Mouse (Mus musculus) midbrain, embryonic 12.5 days (tissue): Measurements from ENCODE around the gene Hdac4. TPM values are rescaled to one million over a fixed set of nuclear protein-coding genes. Genes with fewer than 3 reads are reported as not detected.
A peak's percentile ranks its signal among the peaks of the same experiment; 100 is the strongest.

ENCODE experiments used
- ATAC-seq: fragments of 200-750 bp; cut with Nextera tagmentation; 2 replicates; pipeline ENCODE4 v1.8.0; 2017; ENCODE audit warnings: low read depth, moderate TSS enrichment, moderate library complexity; ENCODE audit not compliant: low FRiP score
- H3K27ac ChIP-seq: fragments of 300-500 bp; sonication (generic); replicated peaks from 2 replicates; pipeline ENCODE4 v1.5.1; 2016; ENCODE audit warnings: mild to moderate bottlenecking
- H3K27me3 ChIP-seq: fragments of 300-500 bp; sonication (generic); 2 replicates; pipeline ENCODE4 v1.6.1; 2016; ENCODE audit warnings: mild to moderate bottlenecking
- H3K36me3 ChIP-seq: fragments of 300-500 bp; sonication (generic); 2 replicates; pipeline ENCODE4 v1.6.1; 2016
- H3K4me1 ChIP-seq: fragments of 300-500 bp; sonication (generic); 2 replicates; pipeline ENCODE4 v1.6.1; 2016
- H3K4me2 ChIP-seq: fragments of 300-500 bp; sonication (generic); replicated peaks from 2 replicates; pipeline ENCODE4 v1.6.1; 2016; ENCODE audit warnings: mild to moderate bottlenecking, moderate library complexity
- H3K4me3 ChIP-seq: fragments of 300-500 bp; sonication (generic); 2 replicates; pipeline ENCODE4 v1.5.1; 2016; ENCODE audit warnings: mild to moderate bottlenecking
- H3K9ac ChIP-seq: fragments of 300-500 bp; sonication (generic); replicated peaks from 2 replicates; pipeline ENCODE4 v1.6.1; 2016; ENCODE audit warnings: mild to moderate bottlenecking, moderate library complexity
- H3K9me3 ChIP-seq: fragments of 300-500 bp; sonication (generic); 2 replicates; pipeline ENCODE4 v1.6.1; 2016; ENCODE audit warnings: mild to moderate bottlenecking
- WGBS: fragments of 180-500 bp; shearing (Covaris S2); methylation state at CpG from one replicate; pipeline ENCODE4 v1.1.7; 2016; 5-methylcytosine and 5-hydroxymethylcytosine counted together
- polyA plus RNA-seq: library from polyadenylated mRNA; unstranded; fragments of >200 nt; fragmentation: Nextera tagmentation; extraction: Ambion mirVana; gene quantifications from 2 replicates; pipeline ENCODE4 v1.2.1, GENCODE M21; 2016

Hdac4 gene
- polyA plus RNA-seq, 1 experiment from 2014 or later: 25.2 TPM

DNA sequence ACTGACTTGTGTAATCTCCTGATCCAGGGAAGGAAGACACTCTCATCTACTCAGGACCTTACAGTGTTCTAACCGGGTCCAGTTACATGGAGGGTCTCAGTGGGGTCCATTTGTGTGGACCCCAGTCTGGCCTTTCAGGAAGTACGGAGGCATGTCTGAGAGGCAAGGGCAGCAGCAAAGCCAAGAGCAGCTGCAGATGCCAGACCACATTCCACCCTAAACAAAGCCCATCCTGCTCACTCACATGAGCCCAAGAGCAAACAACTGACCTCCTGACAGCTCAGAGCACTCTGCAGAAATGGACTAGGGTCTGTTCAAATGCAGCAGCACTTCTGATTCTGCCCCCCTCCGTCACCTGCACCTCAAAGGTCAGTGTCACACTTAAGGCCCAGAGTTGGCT lies 18.3 kb downstream of the Hdac4 start:
- Histone ChIP-seq H3K27me3 (no peaks in the 10 kb centered on the region), H3K36me3 (no peaks in the 10 kb centered on the region), H3K9ac (peak overlapping the region; percentile 96; the same call in 1 of the 2 replicates), H3K27ac (peak overlapping the region; percentile 56; the same call in 1 of the 2 replicates), H3K4me1 (peaks cover 49% of the 10 kb centered on the region), H3K9me3 (no peaks in the 10 kb centered on the region), H3K4me2 (peak overlapping the region; percentile 75), H3K4me3 (0 out of 2 replicates have a peak overlapping the region, but pooled peaks have one; percentile 87)
- no peak for ATAC-seq
- 43% methylated on average over 3 of the region's 3 CpGs for WGBS

DNA sequence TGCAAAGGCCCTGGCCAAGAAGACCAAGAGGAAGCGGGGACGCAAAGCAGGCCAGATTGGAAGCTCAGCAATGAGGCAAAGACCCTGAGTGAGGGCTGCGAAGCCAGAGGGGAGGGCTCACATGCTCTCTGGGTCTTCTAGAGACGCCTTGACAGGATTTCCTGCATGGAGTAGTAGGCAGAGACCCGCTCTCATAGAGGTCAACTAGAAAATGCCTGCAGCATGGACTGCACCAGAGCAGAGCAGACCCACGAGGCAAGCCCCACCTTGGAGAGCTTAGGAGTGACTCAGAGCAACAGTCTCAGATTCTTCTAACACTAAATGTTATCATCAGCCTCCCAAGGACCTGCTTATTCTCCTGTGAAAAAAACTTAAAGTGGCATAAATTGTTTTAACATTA lies 20.2 kb downstream of the Hdac4 start:
- H3K4me3 ChIP-seq: no peak overlapping the region
- H3K9me3 ChIP-seq: no peaks in the 10 kb centered on the region
- peaks cover 44% of the 10 kb centered on the region for H3K4me1 ChIP-seq
- H3K27ac ChIP-seq: no peak overlapping the region
- H3K4me2 ChIP-seq: no peak overlapping the region
- no peaks in the 10 kb centered on the region for H3K27me3 ChIP-seq
- WGBS: 90% methylated on average over 6 of the region's 6 CpGs
- no peak for ATAC-seq
- no peak overlapping the region for H3K9ac ChIP-seq
- H3K36me3 ChIP-seq: no peaks in the 10 kb centered on the region

DNA sequence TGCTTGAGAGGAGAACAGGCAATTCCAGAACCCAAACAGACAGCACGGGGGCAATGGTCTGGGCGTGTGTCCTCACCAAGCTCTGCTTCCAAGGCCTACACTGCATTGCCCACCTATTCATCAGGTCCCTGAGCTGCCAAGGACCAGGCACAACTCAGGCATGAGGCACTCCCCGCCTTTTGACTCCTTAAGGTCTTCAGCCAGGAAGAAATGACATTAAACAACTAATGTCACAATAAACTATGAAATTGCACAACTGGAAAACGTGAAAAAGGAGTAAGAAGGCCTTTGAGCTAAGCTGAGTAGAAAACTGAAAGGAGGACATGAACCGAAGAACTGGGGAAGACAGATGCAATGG lies 20.6 kb downstream of the Hdac4 start:
- no peak for ATAC-seq
- Histone ChIP-seq H3K27ac (no peak overlapping the region), H3K4me3 (no peak overlapping the region), H3K27me3 (no peaks in the 10 kb centered on the region), H3K4me1 (peaks cover 44% of the 10 kb centered on the region), H3K9me3 (no peaks in the 10 kb centered on the region), H3K4me2 (no peak overlapping the region), H3K36me3 (no peaks in the 10 kb centered on the region), H3K9ac (no peak overlapping the region)
- 84% methylated on average over 5 of the region's 5 CpGs for WGBS

DNA sequence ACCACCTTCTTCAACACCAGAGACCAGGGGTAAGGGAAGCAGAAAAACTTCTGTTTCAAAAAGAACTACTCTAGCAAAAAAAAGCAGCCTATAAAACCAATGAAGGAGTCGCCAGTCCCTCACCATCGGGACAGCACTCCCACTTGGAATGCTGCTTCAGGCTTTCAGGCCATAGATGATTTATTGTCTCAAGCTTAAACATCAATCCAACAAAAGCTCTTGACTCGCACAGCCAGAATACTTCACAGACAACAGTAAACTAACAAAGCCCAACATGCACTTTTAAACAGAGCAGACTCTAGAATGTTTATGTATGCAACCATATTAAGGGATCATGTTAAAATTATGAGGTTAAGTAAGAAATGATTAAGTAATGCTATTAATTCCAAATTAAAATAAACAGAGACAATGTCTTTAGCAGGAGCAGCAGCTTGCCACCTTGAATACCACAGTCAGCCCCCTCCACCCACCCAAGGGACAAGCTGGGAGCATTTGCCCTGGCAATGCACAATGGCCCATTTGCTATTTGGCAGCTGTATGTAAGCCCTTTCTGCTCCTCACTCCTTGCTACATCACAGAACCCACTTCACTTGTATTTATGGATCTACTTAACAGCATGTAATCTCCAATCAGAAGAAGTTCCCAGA lies 21.1 kb downstream of the Hdac4 start:
- 59% methylated on average over 3 of the region's 3 CpGs for WGBS
- Histone ChIP-seq H3K4me3 (no peak overlapping the region), H3K4me2 (no peak overlapping the region), H3K27me3 (no peaks in the 10 kb centered on the region), H3K9ac (no peak overlapping the region), H3K27ac (no peak overlapping the region), H3K36me3 (no peaks in the 10 kb centered on the region), H3K9me3 (no peaks in the 10 kb centered on the region), H3K4me1 (peaks cover 44% of the 10 kb centered on the region)
- ATAC-seq: no peak

DNA sequence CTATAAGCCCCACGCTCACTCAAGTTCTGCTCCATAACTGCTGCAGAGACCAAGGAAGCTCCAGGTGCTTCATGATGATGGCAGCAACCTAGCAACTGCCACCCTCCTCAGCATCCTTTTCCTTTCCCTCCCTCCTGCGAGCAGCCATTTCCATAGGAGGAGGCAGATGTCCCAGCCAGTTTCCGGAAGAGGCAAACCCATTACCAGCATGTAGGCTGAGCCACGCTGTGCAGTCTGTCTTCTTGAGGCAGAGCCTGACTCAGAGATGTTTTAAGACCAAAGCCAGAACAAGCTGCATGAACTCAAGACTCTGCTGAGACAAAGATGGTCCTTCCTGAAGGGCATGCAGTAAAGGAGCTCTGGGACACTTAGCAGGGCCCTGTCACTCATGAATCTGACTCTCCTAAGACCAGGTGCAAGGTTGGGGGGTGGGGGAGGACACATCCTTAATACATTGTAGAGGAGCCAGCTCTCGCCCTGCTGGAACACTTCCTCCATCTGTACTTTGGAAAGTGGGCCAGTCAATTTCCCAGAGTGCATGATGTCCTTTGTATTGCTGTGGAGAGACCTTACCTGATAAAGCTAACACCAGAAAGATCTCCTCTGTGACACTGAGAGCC lies 24.8 kb downstream of the Hdac4 start:
- no peak for ATAC-seq
- Histone ChIP-seq H3K4me2 (no peak overlapping the region), H3K4me3 (no peak overlapping the region), H3K27ac (no peak overlapping the region), H3K36me3 (no peaks in the 10 kb centered on the region), H3K9me3 (no peaks in the 10 kb centered on the region), H3K4me1 (peaks cover 29% of the 10 kb centered on the region), H3K9ac (no peak overlapping the region), H3K27me3 (no peaks in the 10 kb centered on the region)
- WGBS: 89% methylated on average over 5 of the region's 5 CpGs

DNA sequence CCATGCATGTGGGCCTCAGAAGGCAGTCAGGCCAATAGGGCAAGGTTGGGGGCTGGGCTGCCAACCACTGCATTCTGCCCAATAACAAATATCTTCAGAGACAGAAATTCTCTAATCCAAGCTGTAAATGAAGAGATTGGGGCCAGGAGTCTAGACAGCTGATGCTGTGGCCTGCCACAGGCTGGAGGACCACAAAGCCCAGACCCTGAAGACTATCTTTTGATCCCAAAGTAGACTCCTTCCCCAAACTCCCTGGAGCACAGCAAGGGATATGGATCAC lies 25.8 kb downstream of the Hdac4 start:
- H3K4me1 ChIP-seq: peaks cover 27% of the 10 kb centered on the region
- H3K36me3 ChIP-seq: no peaks in the 10 kb centered on the region
- no peak overlapping the region for H3K4me3 ChIP-seq
- H3K9ac ChIP-seq: no peak overlapping the region
- no peaks in the 10 kb centered on the region for H3K9me3 ChIP-seq
- H3K27ac ChIP-seq: no peak overlapping the region
- no peaks in the 10 kb centered on the region for H3K27me3 ChIP-seq
- ATAC-seq: no peak
- no peak overlapping the region for H3K4me2 ChIP-seq

DNA sequence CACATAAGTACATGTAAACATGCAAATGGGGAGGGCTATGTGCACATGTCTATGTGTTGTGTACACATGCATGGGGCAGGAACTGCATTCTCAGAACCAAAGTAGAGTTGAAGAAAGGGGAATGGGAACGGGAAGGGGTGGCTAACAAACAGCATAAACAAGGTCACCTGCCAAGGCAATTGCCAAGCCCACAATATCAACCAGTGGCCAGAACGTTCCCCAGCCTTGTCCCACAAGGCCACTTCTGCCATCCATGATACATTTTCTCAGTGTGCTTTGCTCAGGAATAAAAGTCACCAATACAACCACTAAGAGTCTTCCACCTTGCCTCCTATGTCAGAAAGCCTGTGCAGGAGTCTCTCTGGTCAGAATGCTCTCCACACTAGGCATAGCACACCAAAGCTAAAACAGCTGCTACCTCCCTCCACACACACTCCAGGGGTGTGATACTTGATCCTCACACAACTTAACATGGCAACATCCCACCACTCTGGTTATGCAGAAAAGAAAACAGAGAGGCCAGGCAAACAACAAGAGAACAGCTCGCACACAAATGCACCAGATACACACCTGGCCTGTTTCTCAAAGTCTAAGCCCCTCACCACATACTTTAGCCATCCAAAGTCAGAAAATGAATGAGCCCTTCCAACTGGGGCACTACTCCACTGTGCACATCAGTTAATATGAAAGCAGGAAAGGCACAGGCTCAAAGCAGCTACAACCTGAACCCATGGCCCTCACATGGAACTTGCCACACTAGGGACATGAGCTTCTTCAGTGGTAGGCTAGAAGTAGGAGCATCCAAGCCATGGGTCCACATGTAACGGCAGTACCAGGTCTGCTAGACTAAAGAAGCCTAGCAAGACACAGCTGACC lies 26.4 kb downstream of the Hdac4 start:
- H3K4me3 ChIP-seq: no peak overlapping the region
- peaks cover 24% of the 10 kb centered on the region for H3K4me1 ChIP-seq
- no peaks in the 10 kb centered on the region for H3K36me3 ChIP-seq
- no peaks in the 10 kb centered on the region for H3K27me3 ChIP-seq
- H3K9ac ChIP-seq: no peak overlapping the region
- no peak overlapping the region for H3K27ac ChIP-seq
- H3K9me3 ChIP-seq: no peaks in the 10 kb centered on the region
- ATAC-seq: no peak
- no peak overlapping the region for H3K4me2 ChIP-seq
- 85% methylated on average over 4 of the region's 4 CpGs for WGBS

DNA sequence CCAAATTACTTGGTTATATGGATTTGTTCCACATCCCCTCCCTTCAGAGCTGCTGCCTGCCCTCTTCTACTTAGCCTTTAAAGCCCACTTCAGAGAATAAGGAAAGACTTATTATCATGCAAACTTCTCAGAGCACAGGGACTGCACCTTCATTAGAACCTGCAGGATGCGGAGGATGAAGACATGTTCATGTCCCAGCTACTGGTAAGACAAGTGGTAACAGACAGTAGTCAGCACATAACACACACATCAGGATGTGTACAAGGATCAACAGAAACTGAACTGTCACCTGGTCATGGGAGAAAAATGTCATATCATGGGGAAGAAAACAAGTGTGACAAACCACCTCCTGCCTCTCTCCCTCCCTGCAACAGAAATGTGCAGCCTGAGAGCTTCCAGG lies 31.6 kb downstream of the Hdac4 start:
- no peak overlapping the region for H3K4me3 ChIP-seq
- ATAC-seq: no peak
- no peak overlapping the region for H3K9ac ChIP-seq
- no peak overlapping the region for H3K4me2 ChIP-seq
- no peak overlapping the region for H3K27ac ChIP-seq
- no peaks in the 10 kb centered on the region for H3K27me3 ChIP-seq
- WGBS: 86% methylated on average over 1 of the region's 1 CpGs
- peaks cover 19% of the 10 kb centered on the region for H3K4me1 ChIP-seq
- H3K36me3 ChIP-seq: no peaks in the 10 kb centered on the region
- no peaks in the 10 kb centered on the region for H3K9me3 ChIP-seq

DNA sequence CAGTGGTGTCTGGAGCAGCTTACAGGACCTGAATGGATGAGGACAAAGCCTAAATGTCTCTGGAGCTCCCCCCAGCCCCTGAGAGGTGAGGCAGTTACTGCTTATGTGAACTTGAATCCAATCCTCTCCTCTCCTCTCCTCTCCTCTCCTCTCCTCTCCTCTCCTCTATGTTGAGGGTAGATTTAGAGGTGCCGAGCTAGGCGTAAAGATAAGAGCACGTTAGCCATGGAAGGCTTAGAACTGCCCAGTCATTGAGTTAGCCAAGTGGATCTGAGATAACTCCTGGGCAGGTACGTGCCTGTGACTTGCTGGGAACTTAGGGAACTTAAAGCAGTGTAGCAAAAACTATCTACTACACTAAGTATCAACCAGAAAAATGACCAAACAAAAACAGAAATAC lies 35.7 kb downstream of the Hdac4 start:
- Histone ChIP-seq H3K9ac (no peak overlapping the region), H3K36me3 (no peaks in the 10 kb centered on the region), H3K4me1 (peaks cover 9% of the 10 kb centered on the region; the same call in 1 of the 2 replicates), H3K9me3 (no peaks in the 10 kb centered on the region), H3K27ac (no peak overlapping the region), H3K4me3 (no peak overlapping the region), H3K4me2 (no peak overlapping the region), H3K27me3 (no peaks in the 10 kb centered on the region)
- 92% methylated on average over 4 of the region's 4 CpGs for WGBS
- no peak for ATAC-seq

DNA sequence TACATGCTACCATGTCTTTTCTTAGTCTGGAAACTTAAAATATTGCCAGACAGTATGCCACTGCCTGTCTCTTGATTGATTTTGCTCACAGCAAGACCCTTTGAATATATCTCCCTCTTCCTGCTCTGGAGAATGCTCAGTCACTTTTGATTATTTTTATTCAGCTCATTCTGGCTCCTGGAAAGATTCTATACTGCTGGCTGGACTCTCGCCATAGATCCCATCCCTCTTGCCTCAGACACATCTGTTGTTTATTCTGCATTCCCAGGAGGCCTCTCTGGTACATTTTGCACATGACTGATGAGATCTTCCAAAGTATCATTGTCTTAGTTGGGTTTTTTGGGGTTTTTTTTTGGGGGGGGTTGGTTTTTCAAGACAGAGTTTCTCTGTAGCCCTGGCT lies 45.3 kb downstream of the Hdac4 start:
- ATAC-seq: no peak
- Histone ChIP-seq H3K27me3 (no peaks in the 10 kb centered on the region), H3K4me3 (no peak overlapping the region), H3K36me3 (peaks cover 12% of the 10 kb centered on the region; the same call in 1 of the 2 replicates), H3K9me3 (no peaks in the 10 kb centered on the region), H3K27ac (no peak overlapping the region), H3K9ac (no peak overlapping the region), H3K4me2 (no peak overlapping the region), H3K4me1 (no peaks in the 10 kb centered on the region)
- WGBS: 83% methylated on average over 1 of the region's 1 CpGs

DNA sequence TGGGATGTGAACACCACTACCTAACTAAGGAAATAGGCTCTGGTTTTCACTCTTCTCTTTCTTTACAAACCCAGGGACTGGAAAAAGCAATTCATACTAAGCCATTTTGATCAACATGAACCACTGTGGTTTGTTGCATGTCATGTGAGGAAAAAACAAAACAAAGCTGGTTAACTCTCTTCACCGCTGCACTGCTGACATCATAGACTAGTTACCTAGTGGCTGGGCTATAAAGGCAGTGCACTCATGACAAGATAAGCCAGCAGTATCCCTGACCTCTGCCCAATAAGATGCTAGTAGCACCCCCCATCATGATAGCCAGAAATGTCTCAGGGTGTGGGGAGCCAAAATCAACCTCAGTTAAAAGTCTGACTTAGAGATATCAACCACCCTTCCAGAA lies 47.0 kb downstream of the Hdac4 start:
- Histone ChIP-seq H3K4me3 (no peak overlapping the region), H3K27me3 (no peaks in the 10 kb centered on the region), H3K36me3 (peaks cover 12% of the 10 kb centered on the region; the same call in 1 of the 2 replicates), H3K9me3 (no peaks in the 10 kb centered on the region), H3K27ac (no peak overlapping the region), H3K9ac (no peak overlapping the region), H3K4me1 (0 out of 2 replicates have a peak, but pooled peaks cover 8% of the 10 kb centered on the region), H3K4me2 (no peak overlapping the region)
- WGBS: 98% methylated on average over 1 of the region's 1 CpGs
- no peak for ATAC-seq

DNA sequence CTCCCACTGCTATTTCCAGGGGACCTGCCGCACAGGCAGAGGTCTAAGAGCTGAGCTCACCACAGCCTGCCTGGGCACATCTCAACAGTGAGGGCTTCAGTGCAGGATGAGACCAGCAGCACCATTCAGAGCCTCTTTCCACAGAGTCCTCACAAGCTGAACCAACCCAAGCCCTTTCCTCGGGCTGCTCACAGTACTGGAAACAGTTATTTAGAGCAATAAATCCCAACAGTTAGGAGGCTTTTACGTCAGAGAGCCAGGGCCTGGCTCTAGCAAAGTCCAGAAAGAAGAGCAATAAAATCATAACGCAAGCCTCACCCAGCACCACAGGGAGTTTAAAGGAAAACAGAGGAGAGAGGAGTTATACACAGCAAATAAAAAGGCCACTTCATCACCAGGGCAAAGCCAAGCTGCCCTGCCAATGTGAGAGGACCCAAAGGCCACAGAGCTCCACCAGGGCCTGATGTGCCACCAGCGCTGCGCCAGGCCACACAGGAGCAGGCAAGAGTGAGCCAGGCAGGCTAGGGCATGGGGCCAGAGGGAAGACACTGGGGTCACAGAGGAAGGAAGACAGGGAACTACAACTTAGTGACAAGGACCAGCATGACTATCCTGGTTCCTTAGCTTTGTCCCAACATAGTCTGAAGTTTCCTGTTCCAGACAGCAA lies 50.5 kb downstream of the Hdac4 start:
- no peak overlapping the region for H3K27ac ChIP-seq
- peaks cover 14% of the 10 kb centered on the region; the same call in 1 of the 2 replicates for H3K36me3 ChIP-seq
- WGBS: 87% methylated on average over 6 of the region's 6 CpGs
- H3K9ac ChIP-seq: no peak overlapping the region
- no peak overlapping the region for H3K4me3 ChIP-seq
- peaks cover 16% of the 10 kb centered on the region; the same call in 1 of the 2 replicates for H3K4me1 ChIP-seq
- ATAC-seq: no peak
- no peaks in the 10 kb centered on the region for H3K9me3 ChIP-seq
- no peak overlapping the region for H3K4me2 ChIP-seq
- H3K27me3 ChIP-seq: no peaks in the 10 kb centered on the region
